Mouse (Mus musculus) lung, embryonic 14.5 days (tissue): ENCODE measurements around the gene Epha4. TPM values are rescaled to one million over a fixed set of nuclear protein-coding genes. Genes with fewer than 3 reads are reported as not detected.
A peak's percentile ranks its signal among the peaks of the same experiment; 100 is the strongest.

Experiments used
- ATAC-seq: fragments of 200-750 bp; cut with Nextera tagmentation; 2 replicates; pipeline ENCODE4 v1.8.0; 2017; ENCODE audit warnings: mild to moderate bottlenecking, moderate TSS enrichment, moderate library complexity; ENCODE audit not compliant: insufficient read depth
- DNase-seq: peaks from one replicate; pipeline ENCODE4 v3.0.0-alpha.2; 2015
- H3K27ac ChIP-seq: fragments of 300-500 bp; sonication (generic); 2 replicates; pipeline ENCODE4 v1.5.1; 2014; ENCODE audit warnings: low read depth, mild to moderate bottlenecking, moderate library complexity
- H3K27me3 ChIP-seq: fragments of 300-500 bp; sonication (generic); 2 replicates; pipeline ENCODE4 v1.6.1; 2014; ENCODE audit warnings: low read length, control low read depth; ENCODE audit not compliant: insufficient read depth
- H3K36me3 ChIP-seq: fragments of 300-500 bp; sonication (generic); 2 replicates; pipeline ENCODE4 v1.6.1; 2014; ENCODE audit warnings: control low read depth; ENCODE audit not compliant: insufficient read depth
- H3K4me1 ChIP-seq: fragments of 300-500 bp; sonication (generic); 2 replicates; pipeline ENCODE4 v1.6.1; 2014; ENCODE audit warnings: antibody characterized with exemption, control low read depth; ENCODE audit not compliant: insufficient read depth
- H3K4me2 ChIP-seq: fragments of 300-500 bp; sonication (generic); 2 replicates; pipeline ENCODE4 v1.6.1; 2014; ENCODE audit warnings: mild to moderate bottlenecking
- H3K4me3 ChIP-seq: fragments of 300-500 bp; sonication (generic); 2 replicates; pipeline ENCODE4 v1.5.1; 2014; ENCODE audit warnings: low read depth, low read length
- H3K9ac ChIP-seq: fragments of 300-500 bp; sonication (generic); 2 replicates; pipeline ENCODE4 v1.6.1; 2014
- H3K9me3 ChIP-seq: fragments of 300-500 bp; sonication (generic); 2 replicates; pipeline ENCODE4 v1.6.1; 2016; ENCODE audit warnings: low read depth, low read length, control low read depth
- CTCF ChIP-seq: IDR thresholded peaks from 2 replicates; pipeline ENCODE4 v1.5.1; 2016; ENCODE audit warnings: antibody characterized with exemption, low read depth
- WGBS: fragments of 180-500 bp; shearing (Covaris S2); extraction: QIAGEN DNeasy Blood & Tissue Kit; methylation state at CpG from one replicate; pipeline ENCODE4 v1.1.7; 2014; 5-methylcytosine and 5-hydroxymethylcytosine counted together
- microRNA-seq: library from miRNA; unstranded; fragments of <30 nt; microRNA quantifications from one replicate; pipeline ENCODE4, GENCODE M21; 2016; ENCODE audit warnings: borderline number of aligned reads
- polyA plus RNA-seq: library from polyadenylated mRNA; unstranded; fragments of >200 nt; fragmentation: Nextera tagmentation; extraction: Ambion mirVana; gene quantifications from 2 replicates; pipeline ENCODE4 v1.2.1, GENCODE M21; 2014

The Epha4 gene
- polyA plus RNA-seq, 1 experiment from 2014 or later: 18.0 TPM

DNA sequence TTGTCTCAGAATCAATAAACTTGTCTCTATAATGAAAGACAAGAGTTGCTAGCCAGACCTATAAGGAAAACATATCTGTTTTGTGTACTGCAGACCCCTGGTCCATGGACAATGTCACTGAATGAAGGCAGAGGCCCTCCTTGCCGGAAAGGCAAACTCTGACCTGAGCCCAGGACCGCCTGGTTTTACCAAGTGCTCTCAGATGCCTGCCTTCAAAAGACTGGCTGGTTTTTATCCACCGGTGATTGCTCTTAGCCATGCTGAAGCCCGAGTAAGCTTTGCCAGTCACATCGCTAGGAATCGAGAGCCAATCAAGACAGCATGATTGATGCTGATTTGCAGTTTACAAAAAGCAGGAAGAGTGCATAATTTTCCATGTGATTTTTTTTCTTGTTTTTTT lies 176.5 kb downstream of the Epha4 start:
- Histone ChIP-seq H3K27ac (no peak overlapping the region), H3K9me3 (no peaks in the 10 kb centered on the region), H3K4me3 (no peak overlapping the region), H3K4me1 (peaks cover 5% of the 10 kb centered on the region; the same call in 1 of the 2 replicates), H3K4me2 (no peak overlapping the region), H3K9ac (no peak overlapping the region), H3K27me3 (no peaks in the 10 kb centered on the region), H3K36me3 (no peaks in the 10 kb centered on the region)
- no peak for DNase-seq
- ATAC-seq: no peak
- TF ChIP-seq CTCF: no peak
- 23% methylated on average over 6 of the region's 6 CpGs for WGBS

DNA sequence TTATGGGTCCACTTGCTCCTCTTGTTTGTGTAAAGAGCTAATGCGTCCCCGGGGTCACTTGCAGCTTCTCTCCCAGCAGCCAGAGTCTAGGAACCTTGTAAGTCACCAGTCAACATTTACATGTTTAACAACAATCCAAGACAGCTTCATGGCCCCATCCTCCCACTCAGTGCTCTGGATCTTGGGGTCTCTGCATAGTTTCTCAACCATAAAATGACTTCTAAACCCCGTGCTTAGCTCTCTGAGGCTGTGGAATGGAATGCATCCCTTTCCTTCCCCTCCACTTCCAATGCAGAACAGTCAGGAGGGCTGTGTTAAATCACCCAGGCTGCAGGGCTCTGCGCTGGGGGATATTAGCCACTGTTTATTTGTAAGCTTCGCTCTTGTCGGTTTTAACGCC lies 178.0 kb downstream of the Epha4 start:
- Histone ChIP-seq H3K4me1 (peaks cover 5% of the 10 kb centered on the region; the same call in 1 of the 2 replicates), H3K4me3 (no peak overlapping the region), H3K4me2 (no peak overlapping the region), H3K27ac (no peak overlapping the region), H3K27me3 (no peaks in the 10 kb centered on the region), H3K9ac (no peak overlapping the region), H3K9me3 (no peaks in the 10 kb centered on the region), H3K36me3 (no peaks in the 10 kb centered on the region)
- TF ChIP-seq CTCF: no peak
- no peak for ATAC-seq
- no peak for DNase-seq
- WGBS: 52% methylated on average over 7 of the region's 7 CpGs

DNA sequence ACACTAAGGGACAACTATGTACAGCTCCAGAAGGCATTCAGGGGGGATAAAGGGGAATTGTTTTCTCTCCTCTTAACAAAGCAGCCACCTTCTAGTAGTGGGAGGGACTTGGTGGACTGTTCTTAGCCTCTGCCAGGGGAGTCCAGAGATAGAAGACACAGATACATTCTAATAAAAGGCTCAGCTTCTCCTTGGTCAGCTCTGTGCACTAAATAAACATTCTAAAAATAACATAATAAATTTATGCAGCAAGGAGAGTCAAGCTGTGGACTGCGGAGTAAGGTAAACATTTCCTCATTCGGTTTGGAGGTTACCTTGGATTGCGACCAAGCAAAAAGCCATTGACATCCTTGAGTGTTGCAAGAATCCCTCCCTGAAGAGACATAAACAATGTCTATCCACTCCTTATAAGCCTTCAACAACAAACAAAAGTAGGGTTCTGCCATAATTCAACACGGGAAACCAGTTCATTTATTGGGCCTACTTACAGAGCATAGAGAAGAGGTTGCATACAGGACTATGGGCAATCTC lies 196.2 kb downstream of the Epha4 start:
- Histone ChIP-seq H3K4me2 (no peak overlapping the region), H3K27me3 (no peaks in the 10 kb centered on the region), H3K4me1 (0 out of 2 replicates have a peak, but pooled peaks cover 3% of the 10 kb centered on the region), H3K9ac (no peak overlapping the region), H3K27ac (peak overlapping the region; percentile 32; the same call in 1 of the 2 replicates), H3K36me3 (no peaks in the 10 kb centered on the region), H3K4me3 (no peak overlapping the region), H3K9me3 (no peaks in the 10 kb centered on the region)
- peak; percentile 70 for ATAC-seq
- 30% methylated on average over 4 of the region's 4 CpGs for WGBS
- peak; percentile 64 for DNase-seq
- no peak for TF ChIP-seq CTCF

Small RNA genes lying within 50 kb of the gene (microRNA-seq; reads per million reads assigned to microRNA genes)
- not detected for gene Mir6352
